Mouse (Mus musculus) left cerebral cortex, postnatal 25 days (tissue): ENCODE data around the gene Fn3k. TPM values are rescaled to one million over a fixed set of nuclear protein-coding genes. Genes with fewer than 3 reads are reported as not detected.

ENCODE experiments used
- DNase-seq, 2 experiments: peaks; one replicate each; pipeline ENCODE4 v3.0.0; 2022; ENCODE audit warnings: low spot score in 2 of 2, mixed read lengths in 1 of 2
- intact Hi-C: fragments of 180-260 bp; cut with DNase I; formaldehyde crosslinking; loops from one replicate; pipeline ENCODE4 v1.15.1; 2025
- total RNA-seq, 2 experiments: library from RNA; stranded (reverse); gene quantifications; 2 replicates each; pipeline ENCODE4 v1.2.3; 2021

Gene Fn3k
- 10 to 100 TPM; 49.0 to 54.1 TPM for total RNA-seq

GRCm38 (mm10) chr11:121434156-121435155 is at the start of gene Fn3k:
Gene Fn3k, plus strand, starts transcription at chr11:121434913.
- peak; percentile 93 to 99 for DNase-seq
- intact Hi-C loops, result loop anchor here (1.0 kb wide), 1 partner anchor 46 kb away; the partner anchor contains the start of gene Rab40b

- intact Hi-C loops, result loop anchor here (1.0 kb wide), 2 partner anchors 33 to 46 kb away; partner anchors contain the start of genes Fn3k and Fn3krp
- peak; percentile 90 to 99 for DNase-seq
Observed at GRCm38 (mm10) chr11:121387750-121388553, 46.8 kb upstream of the Fn3k start, which contains the start of gene Rab40b. Gene Rab40b, minus strand, starts transcription at chr11:121388251.

- no peak for DNase-seq
- intact Hi-C loops, result loop anchor here (1.0 kb wide), 1 partner anchor 46 kb away; the partner anchor contains the start of gene Fn3k
Observed at GRCm38 (mm10) chr11:121388554-121388945, 46.2 kb upstream of the Fn3k start.

- intact Hi-C loops, result no loop called here
Observed at GRCm38 (mm10) chr11:121390793-121391192, 43.9 kb upstream of the Fn3k start.

GRCm38 (mm10) chr11:121392405-121392804 is 42.3 kb upstream of the Fn3k start:
- DNase-seq, result no peak
- intact Hi-C loops, result no loop called here

More at GRCm38 (mm10) chr11:121390793-121391192, 43.9 kb upstream of the Fn3k start:
- DNase-seq, result no peak

- intact Hi-C loops, result no loop called here
- peak; percentile 49 to 91 for DNase-seq
Observed at GRCm38 (mm10) chr11:121407366-121408155, 27.2 kb upstream of the Fn3k start.

- peak in 1 of 2 experiments; percentile 50 for DNase-seq
- intact Hi-C loops, result no loop called here
Observed at GRCm38 (mm10) chr11:121414762-121415161, 20.0 kb upstream of the Fn3k start.

GRCm38 (mm10) chr11:121415351-121415750 is 19.4 kb upstream of the Fn3k start:
- DNase-seq, result no peak
- intact Hi-C loops, result no loop called here

DNA sequence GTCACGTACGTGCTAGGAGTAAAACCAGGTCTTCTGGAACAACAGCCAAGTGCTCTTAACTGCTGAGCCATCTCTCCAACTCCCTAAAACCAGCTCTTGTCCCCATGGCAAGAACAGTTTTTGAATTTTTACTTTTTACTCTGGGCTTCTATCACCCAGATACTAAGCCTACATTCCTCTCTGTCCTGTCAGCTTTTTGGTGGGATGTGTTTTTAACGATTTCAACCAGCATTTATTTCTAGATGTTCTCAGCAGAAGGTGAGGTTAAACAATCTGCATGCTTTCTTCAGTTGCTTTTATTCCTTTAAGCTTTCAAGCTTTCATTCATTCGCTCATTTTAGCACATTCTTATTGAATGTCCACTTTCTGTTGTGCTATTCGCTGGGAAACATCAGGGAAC is 16.7 kb upstream of the Fn3k start:
- DNase-seq, result peak in 1 of 2 experiments; percentile 52
- intact Hi-C loops, result no loop called here

DNA sequence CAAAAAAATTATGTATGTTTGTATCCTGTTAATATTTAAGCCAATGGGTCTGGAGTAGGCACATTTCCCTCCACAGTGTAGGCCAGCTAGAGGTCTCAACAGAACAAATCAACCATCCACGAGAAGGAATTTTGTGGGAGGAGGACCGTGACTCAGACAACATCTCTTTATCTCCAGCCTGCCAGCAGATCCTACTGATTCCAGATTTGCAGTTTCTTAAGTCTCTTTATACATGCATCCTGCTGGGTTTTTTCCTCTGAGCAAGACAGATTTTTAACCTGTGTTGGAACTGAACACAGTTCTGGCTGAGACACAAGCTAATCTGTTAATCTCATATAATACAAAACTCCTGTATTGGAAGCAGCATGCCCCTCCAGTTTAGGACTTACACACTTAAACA is 15.8 kb upstream of the Fn3k start:
- peak in 1 of 2 experiments; percentile 81 for DNase-seq
- intact Hi-C loops, result no loop called here

DNA sequence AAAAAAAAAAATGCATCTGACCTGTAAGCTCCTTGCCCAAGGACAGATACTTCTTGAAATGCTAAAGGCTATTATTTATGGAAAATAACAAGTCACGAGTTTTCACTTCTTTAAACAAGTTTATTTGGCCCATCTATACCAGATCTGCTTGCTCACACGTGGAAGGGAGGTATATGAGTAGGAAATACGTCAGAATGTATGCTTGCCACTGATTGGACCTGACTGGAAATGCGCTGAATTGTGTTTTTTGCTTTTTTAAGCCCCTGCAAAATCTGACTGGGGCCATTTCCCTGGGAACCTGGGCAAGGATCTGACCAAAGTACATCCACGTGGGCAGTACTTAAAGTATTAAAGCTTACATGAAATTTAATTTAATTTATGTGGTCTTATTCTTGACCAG is 14.3 kb upstream of the Fn3k start:
- no peak for DNase-seq
- intact Hi-C loops, result loop anchor here (5.0 kb wide), 2 partner anchors 48 to 68 kb away; partner anchors contain the start of gene Wdr45b

- DNase-seq, result peak; percentile 98 to 100
- intact Hi-C loops, result loop anchor here (1.0 to 5.0 kb wide), 3 partner anchors 34 to 69 kb away; partner anchors contain the start of gene Wdr45b
Observed at GRCm38 (mm10) chr11:121420830-121421552, 13.7 kb upstream of the Fn3k start, which contains the start of gene Fn3krp. Gene Fn3krp, plus strand, starts transcription at chr11:121421401.

GRCm38 (mm10) chr11:121421553-121422173 is 13.1 kb upstream of the Fn3k start:
- intact Hi-C loops, result loop anchor here (1.0 to 5.0 kb wide), 3 partner anchors 34 to 69 kb away; partner anchors contain the start of gene Wdr45b

GRCm38 (mm10) chr11:121433397-121433796 is 1.3 kb upstream of the Fn3k start:
- intact Hi-C loops, result no loop called here
- DNase-seq, result peak in 1 of 2 experiments; percentile 7

More at GRCm38 (mm10) chr11:121421553-121422173, 13.1 kb upstream of the Fn3k start:
- DNase-seq, result no peak

GRCm38 (mm10) chr11:121437236-121437635 is 2.5 kb downstream of the Fn3k start:
- intact Hi-C loops, result no loop called here
- no peak for DNase-seq

DNA sequence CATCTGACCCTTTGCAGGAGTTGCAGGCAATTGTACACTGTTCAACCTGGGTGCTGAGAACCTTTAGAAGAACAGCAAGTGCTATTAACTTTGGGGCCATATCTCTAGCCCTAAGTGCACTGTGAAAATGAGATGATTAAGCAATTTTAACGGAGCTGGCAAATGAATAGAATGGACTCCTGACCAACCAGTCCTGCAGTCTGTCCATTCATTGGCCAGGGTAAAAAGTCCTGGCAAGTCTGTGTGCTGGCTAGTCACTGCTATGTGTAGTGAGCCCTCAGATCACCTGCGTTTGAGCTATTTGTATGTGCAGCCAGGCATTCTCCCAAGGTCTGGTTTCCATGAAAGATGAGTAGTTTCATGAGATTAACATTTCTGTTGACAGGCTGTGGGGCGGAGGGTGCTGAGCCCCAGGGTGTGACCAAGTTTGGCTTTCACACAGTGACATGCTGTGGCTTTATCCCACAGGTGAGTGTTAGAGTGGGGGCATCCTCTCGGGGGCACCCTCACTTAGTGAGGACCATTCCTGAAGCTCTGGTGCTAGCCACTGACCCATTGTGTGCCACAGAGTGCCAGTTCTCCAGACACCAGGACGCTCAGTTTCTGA is 5.1 kb downstream of the Fn3k start:
- DNase-seq, result no peak
- intact Hi-C loops, result no loop called here

DNA sequence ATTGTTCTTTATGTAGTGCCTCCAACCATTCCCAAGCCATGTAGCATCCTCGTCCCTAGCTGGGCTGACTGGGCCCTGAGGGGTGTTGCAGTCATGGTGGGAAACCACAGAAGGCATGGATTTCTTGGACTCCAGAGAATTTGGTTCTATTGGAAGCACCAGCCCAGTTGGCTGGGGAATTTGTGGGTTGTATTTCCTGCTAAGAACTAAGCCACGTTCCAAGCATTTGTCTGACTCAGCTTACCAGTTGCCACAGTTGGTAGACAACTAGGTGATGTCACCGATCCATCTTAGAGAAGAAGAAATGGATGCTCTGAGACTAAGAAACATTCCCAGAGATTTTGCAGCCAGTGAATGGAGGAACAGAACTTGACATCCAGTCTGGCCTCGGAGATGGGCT is 6.9 kb downstream of the Fn3k start:
- no peak for DNase-seq
- intact Hi-C loops, result no loop called here
